Mouse (Mus musculus): ENCODE data around the gene Rad23a.

- TF ChIP-seq CTCF (IDR thresholded peaks at IDR 0.05), result no peak
- TF ChIP-seq POLR2A (IDR thresholded peaks at IDR 0.05; ENCODE audit: insufficient read depth, low read depth, low read length), result no peak
- TF ChIP-seq EP300 (IDR thresholded peaks at IDR 0.05; ENCODE audit: insufficient read depth, low read depth, low read length), result no peak
Observed at GRCm38 (mm10) chr8:84877297-84878035, 37.0 kb upstream of the Rad23a start.

Measured in heart, adult 2 months (tissue).